Mouse (Mus musculus) hematopoietic multipotent progenitor cell, adult 10-12 weeks (in vitro differentiated cells): ENCODE measurements around the gene Nfib. TPM values are rescaled to one million over a fixed set of nuclear protein-coding genes. Genes with fewer than 3 reads are reported as not detected.

Experiments
- polyA plus RNA-seq: library from polyadenylated mRNA; stranded (reverse); fragments of >175 nt; gene quantifications from 2 replicates; pipeline ENCODE4 v1.2.3, GENCODE M21; 2012; ENCODE audit warnings: low replicate concordance

Nfib gene
- 0.09 and 0.19 TPM in 2 replicates for polyA plus RNA-seq

DNA sequence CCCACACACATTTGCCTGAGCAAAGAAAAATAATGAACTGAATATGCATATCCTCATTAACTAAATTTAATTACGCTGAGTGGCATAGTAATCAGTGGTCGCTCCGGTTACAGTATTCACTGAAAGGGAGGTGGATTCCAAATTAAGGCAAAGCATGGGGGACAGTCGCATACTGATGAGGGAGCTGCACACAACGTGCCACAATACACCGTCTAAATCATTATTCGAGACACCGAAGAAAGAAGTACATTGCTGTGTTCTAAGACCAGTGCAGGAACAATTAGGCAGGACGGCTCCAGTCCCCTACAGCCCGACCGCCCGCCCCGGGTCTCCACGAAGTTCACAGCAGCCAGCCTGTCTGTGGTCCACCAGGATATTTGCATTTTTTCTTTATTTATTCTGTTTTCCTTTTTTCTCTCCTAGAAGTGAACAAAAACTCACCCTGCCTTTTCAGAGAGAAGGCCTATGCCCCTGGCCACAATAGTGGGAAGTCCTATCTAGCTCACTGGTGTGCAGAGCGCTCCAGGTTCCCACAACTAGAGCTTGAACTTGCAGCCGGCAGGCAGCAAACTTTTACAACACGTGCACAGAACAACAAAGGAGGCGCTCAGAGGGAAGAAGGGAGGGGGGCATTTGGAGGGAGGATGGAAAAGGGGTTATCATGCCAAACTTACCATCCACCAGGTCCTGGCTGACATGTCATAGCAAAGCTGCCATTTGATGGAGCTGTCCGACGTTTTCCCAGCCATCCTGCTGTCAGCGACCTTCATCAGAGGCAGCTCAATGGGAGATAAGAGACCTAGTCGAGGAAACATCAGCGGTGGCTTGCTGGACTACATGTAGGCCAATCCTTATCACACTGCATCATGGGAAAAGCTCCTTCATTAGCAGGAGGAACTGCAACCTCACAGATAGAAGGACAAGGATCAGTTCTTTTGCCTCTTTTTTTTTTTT, at the start of gene Nfib:
TSS of gene Nfib (minus strand) at position 910 of the 954 bp plus-strand sequence.

Other genes with a start within 250 kb of the Nfib start
- 0.98 and 1.9 TPM in 2 replicates for gene Zdhhc21, start 154.2 kb upstream of the Nfib start, polyA plus RNA-seq
- not detected in 2 replicates for gene Cer1, start 179.4 kb upstream of the Nfib start, polyA plus RNA-seq